Mouse (Mus musculus): Measurements from ENCODE around the gene Tnr. TPM values are rescaled to one million over a fixed set of nuclear protein-coding genes. Genes with fewer than 3 reads are reported as not detected.
A peak's percentile ranks its signal among the peaks of the same experiment; 100 is the strongest.

The Tnr gene
- polyA plus RNA-seq, 1 experiment from 2014 or later: 4.2 TPM

GRCm38 (mm10) chr1:159745311-159745710 lies 221.7 kb downstream of the Tnr start:
- no peak for ATAC-seq (ENCODE audit: low FRiP score)
- WGBS: 85% methylated on average over 2 of the region's 2 CpGs
- H3K27ac ChIP-seq: no peak overlapping the region
- H3K4me2 ChIP-seq (replicated peaks): no peak overlapping the region
- no peaks in the 10 kb centered on the region for H3K27me3 ChIP-seq (ENCODE audit: control insufficient read depth, insufficient read depth, low read length)
- no peak overlapping the region for H3K9ac ChIP-seq
- no peaks in the 10 kb centered on the region; the same call in 1 of the 2 replicates for H3K4me1 ChIP-seq (replicated peaks; ENCODE audit: control insufficient read depth, insufficient read depth, low read length)
- no peaks in the 10 kb centered on the region for H3K36me3 ChIP-seq (replicated peaks; ENCODE audit: control insufficient read depth, insufficient read depth)
- no peak overlapping the region for H3K4me3 ChIP-seq (replicated peaks; ENCODE audit: low read length)
- no peaks in the 10 kb centered on the region for H3K9me3 ChIP-seq (ENCODE audit: control insufficient read depth, low read length)
- no peak for DNase-seq (ENCODE audit: low spot score)

DNA sequence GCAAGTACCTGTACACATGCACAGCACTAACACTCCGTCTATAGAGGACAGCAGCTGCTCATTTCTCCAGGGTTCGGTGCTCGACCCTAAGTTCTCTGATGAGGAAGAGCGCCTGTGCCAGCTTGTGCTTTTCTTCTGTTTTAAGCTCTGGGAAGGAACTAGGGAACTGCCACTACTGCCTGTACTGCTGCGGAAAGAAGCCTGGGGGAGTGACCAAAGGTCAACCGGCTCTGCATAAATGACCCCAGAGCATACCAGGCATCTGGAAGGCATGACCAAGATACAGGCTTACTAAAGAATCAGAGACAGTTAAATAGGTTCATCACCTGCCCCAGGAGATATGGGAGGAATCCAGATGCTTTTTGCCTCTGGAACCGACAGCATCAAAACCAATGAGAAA lies 224.4 kb downstream of the Tnr start:
- 70% methylated on average over 7 of the region's 7 CpGs for WGBS
- Histone ChIP-seq H3K36me3 (replicated peaks; ENCODE audit: control insufficient read depth, insufficient read depth) (no peaks in the 10 kb centered on the region), H3K4me2 (replicated peaks) (no peak overlapping the region), H3K27ac (no peak overlapping the region), H3K9me3 (ENCODE audit: control insufficient read depth, low read length) (no peaks in the 10 kb centered on the region), H3K9ac (no peak overlapping the region), H3K4me1 (replicated peaks; ENCODE audit: control insufficient read depth, insufficient read depth, low read length) (no peaks in the 10 kb centered on the region; the same call in 1 of the 2 replicates), H3K27me3 (ENCODE audit: control insufficient read depth, insufficient read depth, low read length) (no peaks in the 10 kb centered on the region; the same call in 1 of the 2 replicates), H3K4me3 (replicated peaks; ENCODE audit: low read length) (no peak overlapping the region)
- no peak for ATAC-seq (ENCODE audit: low FRiP score)
- no peak for DNase-seq (ENCODE audit: low spot score)

- 55% methylated on average over 5 of the region's 5 CpGs for WGBS
- DNase-seq (ENCODE audit: low spot score): no peak
Observed at GRCm38 (mm10) chr1:159750411-159750810, 226.8 kb downstream of the Tnr start.

DNA sequence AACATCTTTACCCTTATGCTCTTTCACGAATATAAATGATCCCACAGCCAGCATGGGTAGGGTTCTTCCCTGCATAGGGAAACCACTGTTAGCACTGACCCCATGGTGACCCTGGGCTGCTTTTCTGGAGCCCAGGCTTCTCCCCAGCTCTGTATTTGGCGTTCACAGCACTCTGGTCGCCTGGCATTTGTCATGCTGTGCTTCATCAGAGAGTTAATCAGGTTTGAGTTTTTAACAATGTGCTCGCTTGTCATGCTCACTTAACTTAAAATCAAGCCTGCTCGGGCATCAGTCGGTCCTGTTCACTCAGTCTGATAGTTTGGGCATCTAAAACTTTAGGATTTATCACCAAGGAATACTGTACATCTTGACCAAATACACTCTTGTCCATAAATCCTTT lies 227.3 kb downstream of the Tnr start:
- H3K4me2 ChIP-seq (replicated peaks): no peak overlapping the region
- H3K27ac ChIP-seq: no peak overlapping the region
- ATAC-seq (ENCODE audit: low FRiP score) (no peak), DNase-seq (ENCODE audit: low spot score) (no peak)
- WGBS: 23% methylated on average over 6 of the region's 6 CpGs
- no peak overlapping the region for H3K9ac ChIP-seq
- no peaks in the 10 kb centered on the region for H3K9me3 ChIP-seq (ENCODE audit: control insufficient read depth, low read length)
- H3K4me1 ChIP-seq (replicated peaks; ENCODE audit: control insufficient read depth, insufficient read depth, low read length): no peaks in the 10 kb centered on the region; the same call in 1 of the 2 replicates
- no peak overlapping the region for H3K4me3 ChIP-seq (replicated peaks; ENCODE audit: low read length)
- no peaks in the 10 kb centered on the region; the same call in 1 of the 2 replicates for H3K27me3 ChIP-seq (ENCODE audit: control insufficient read depth, insufficient read depth, low read length)
- H3K36me3 ChIP-seq (replicated peaks; ENCODE audit: control insufficient read depth, insufficient read depth): no peaks in the 10 kb centered on the region

More at GRCm38 (mm10) chr1:159750411-159750810, 226.8 kb downstream of the Tnr start:
- no peak for ATAC-seq (ENCODE audit: low FRiP score)
- Histone ChIP-seq H3K9me3 (ENCODE audit: control insufficient read depth, low read length) (no peaks in the 10 kb centered on the region), H3K27ac (no peak overlapping the region), H3K27me3 (ENCODE audit: control insufficient read depth, insufficient read depth, low read length) (no peaks in the 10 kb centered on the region; the same call in 1 of the 2 replicates), H3K9ac (no peak overlapping the region), H3K36me3 (replicated peaks; ENCODE audit: control insufficient read depth, insufficient read depth) (no peaks in the 10 kb centered on the region), H3K4me1 (replicated peaks; ENCODE audit: control insufficient read depth, insufficient read depth, low read length) (no peaks in the 10 kb centered on the region; the same call in 1 of the 2 replicates), H3K4me2 (replicated peaks) (no peak overlapping the region), H3K4me3 (replicated peaks; ENCODE audit: low read length) (no peak overlapping the region)

DNA sequence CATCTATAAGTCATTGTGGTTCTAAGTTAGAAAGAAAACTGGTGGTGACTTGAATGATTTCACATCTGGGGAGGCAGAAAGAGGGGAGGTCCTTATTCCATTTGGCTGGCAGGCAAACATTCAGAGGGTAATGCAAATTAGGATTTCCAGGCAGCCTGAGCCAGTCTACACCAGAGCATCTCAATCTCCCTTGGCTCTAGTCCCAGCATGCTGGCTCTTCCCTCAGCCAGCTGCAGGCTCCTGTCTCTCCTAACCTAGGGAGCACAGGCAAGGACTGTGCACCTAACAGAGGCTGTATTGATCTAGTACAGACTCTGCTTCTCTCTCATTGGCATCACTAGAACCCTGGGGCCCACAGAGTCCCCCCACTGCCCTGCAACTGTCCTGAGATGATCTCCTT lies 237.4 kb downstream of the Tnr start:
- ATAC-seq (ENCODE audit: low FRiP score) (peak; percentile 70; the same call in 1 of the 2 replicates), DNase-seq (ENCODE audit: low spot score) (no peak)
- H3K9me3 ChIP-seq (ENCODE audit: control insufficient read depth, low read length): no peaks in the 10 kb centered on the region
- H3K9ac ChIP-seq: no peak overlapping the region
- H3K4me2 ChIP-seq (replicated peaks): no peak overlapping the region
- no peak overlapping the region for H3K4me3 ChIP-seq (replicated peaks; ENCODE audit: low read length)
- H3K4me1 ChIP-seq (replicated peaks; ENCODE audit: control insufficient read depth, insufficient read depth, low read length): 0 out of 2 replicates have a peak, but pooled peaks cover 5% of the 10 kb centered on the region
- no peaks in the 10 kb centered on the region for H3K36me3 ChIP-seq (replicated peaks; ENCODE audit: control insufficient read depth, insufficient read depth)
- no peaks in the 10 kb centered on the region for H3K27me3 ChIP-seq (ENCODE audit: control insufficient read depth, insufficient read depth, low read length)
- no peak overlapping the region for H3K27ac ChIP-seq

- Histone ChIP-seq H3K36me3 (replicated peaks; ENCODE audit: control insufficient read depth, insufficient read depth) (no peaks in the 10 kb centered on the region), H3K4me3 (replicated peaks; ENCODE audit: low read length) (no peak overlapping the region), H3K4me1 (replicated peaks; ENCODE audit: control insufficient read depth, insufficient read depth, low read length) (0 out of 2 replicates have a peak, but pooled peaks cover 5% of the 10 kb centered on the region), H3K9ac (no peak overlapping the region), H3K4me2 (replicated peaks) (no peak overlapping the region), H3K27ac (no peak overlapping the region), H3K27me3 (ENCODE audit: control insufficient read depth, insufficient read depth, low read length) (no peaks in the 10 kb centered on the region), H3K9me3 (ENCODE audit: control insufficient read depth, low read length) (no peaks in the 10 kb centered on the region)
- 55% methylated on average over 2 of the region's 2 CpGs for WGBS
- ATAC-seq (ENCODE audit: low FRiP score) (no peak), DNase-seq (ENCODE audit: low spot score) (no peak)
Observed at GRCm38 (mm10) chr1:159763901-159764300, 240.3 kb downstream of the Tnr start.

DNA sequence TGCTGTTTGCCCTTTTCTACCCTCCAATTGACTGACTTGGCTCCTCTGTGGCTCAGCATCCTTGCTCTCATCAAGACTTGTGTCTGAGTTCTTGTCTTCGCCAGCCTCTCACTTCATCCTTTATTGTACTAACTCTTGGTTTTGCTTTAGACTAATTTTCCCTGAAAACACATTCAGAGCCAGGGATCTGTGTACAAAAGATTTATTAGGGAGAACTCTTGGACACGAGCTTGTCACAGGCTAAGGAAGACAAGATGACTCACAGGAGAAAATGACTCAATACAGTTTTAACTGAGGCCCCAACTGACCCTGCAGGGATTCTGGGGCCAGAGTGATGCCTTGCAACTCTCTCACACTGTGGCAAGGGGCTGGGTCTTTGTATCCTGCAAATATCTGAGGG lies 241.3 kb downstream of the Tnr start:
- no peak for ATAC-seq (ENCODE audit: low FRiP score)
- H3K4me1 ChIP-seq (replicated peaks; ENCODE audit: control insufficient read depth, insufficient read depth, low read length): peaks cover 12% of the 10 kb centered on the region; the same call in 1 of the 2 replicates
- WGBS: 77% methylated on average over 2 of the region's 2 CpGs

GRCm38 (mm10) chr1:159769948-159770347 lies 246.4 kb downstream of the Tnr start:
- Histone ChIP-seq H3K4me1 (replicated peaks; ENCODE audit: control insufficient read depth, insufficient read depth, low read length) (peaks cover 12% of the 10 kb centered on the region; the same call in 1 of the 2 replicates), H3K9me3 (ENCODE audit: control insufficient read depth, low read length) (no peaks in the 10 kb centered on the region), H3K4me3 (replicated peaks; ENCODE audit: low read length) (no peak overlapping the region), H3K36me3 (replicated peaks; ENCODE audit: control insufficient read depth, insufficient read depth) (no peaks in the 10 kb centered on the region), H3K9ac (no peak overlapping the region), H3K4me2 (replicated peaks) (no peak overlapping the region), H3K27ac (no peak overlapping the region), H3K27me3 (ENCODE audit: control insufficient read depth, insufficient read depth, low read length) (no peaks in the 10 kb centered on the region)
- ATAC-seq (ENCODE audit: low FRiP score) (no peak; the same call in 1 of the 2 replicates), DNase-seq (ENCODE audit: low spot score) (no peak)
- WGBS: 59% methylated on average over 6 of the region's 6 CpGs

More for the DNA sequence above, 241.3 kb downstream of the Tnr start:
- Histone ChIP-seq H3K4me2 (replicated peaks) (no peak overlapping the region), H3K36me3 (replicated peaks; ENCODE audit: control insufficient read depth, insufficient read depth) (no peaks in the 10 kb centered on the region), H3K27me3 (ENCODE audit: control insufficient read depth, insufficient read depth, low read length) (no peaks in the 10 kb centered on the region), H3K27ac (no peak overlapping the region), H3K9me3 (ENCODE audit: control insufficient read depth, low read length) (no peaks in the 10 kb centered on the region), H3K4me3 (replicated peaks; ENCODE audit: low read length) (no peak overlapping the region), H3K9ac (no peak overlapping the region)
- no peak for DNase-seq (ENCODE audit: low spot score)

GRCm38 (mm10) chr1:159773671-159774070 lies 250.1 kb downstream of the Tnr start:
- Histone ChIP-seq H3K9me3 (ENCODE audit: control insufficient read depth, low read length) (no peaks in the 10 kb centered on the region), H3K9ac (no peak overlapping the region), H3K4me3 (replicated peaks; ENCODE audit: low read length) (no peak overlapping the region), H3K4me2 (replicated peaks) (no peak overlapping the region), H3K27me3 (ENCODE audit: control insufficient read depth, insufficient read depth, low read length) (no peaks in the 10 kb centered on the region), H3K27ac (no peak overlapping the region), H3K36me3 (replicated peaks; ENCODE audit: control insufficient read depth, insufficient read depth) (no peaks in the 10 kb centered on the region), H3K4me1 (replicated peaks; ENCODE audit: control insufficient read depth, insufficient read depth, low read length) (peaks cover 15% of the 10 kb centered on the region; the same call in 1 of the 2 replicates)
- WGBS: 68% methylated on average over 12 of the region's 12 CpGs
- ATAC-seq (ENCODE audit: low FRiP score): no peak
- no peak for DNase-seq (ENCODE audit: low spot score)

GRCm38 (mm10) chr1:159775168-159775567 lies 251.6 kb downstream of the Tnr start:
- Histone ChIP-seq H3K4me3 (replicated peaks; ENCODE audit: low read length) (no peak overlapping the region), H3K4me1 (replicated peaks; ENCODE audit: control insufficient read depth, insufficient read depth, low read length) (peaks cover 5% of the 10 kb centered on the region; the same call in 1 of the 2 replicates), H3K4me2 (replicated peaks) (no peak overlapping the region), H3K9ac (no peak overlapping the region), H3K36me3 (replicated peaks; ENCODE audit: control insufficient read depth, insufficient read depth) (no peaks in the 10 kb centered on the region), H3K9me3 (ENCODE audit: control insufficient read depth, low read length) (no peaks in the 10 kb centered on the region), H3K27ac (no peak overlapping the region), H3K27me3 (ENCODE audit: control insufficient read depth, insufficient read depth, low read length) (no peaks in the 10 kb centered on the region)
- DNase-seq (ENCODE audit: low spot score) (no peak), ATAC-seq (ENCODE audit: low FRiP score) (no peak)
- WGBS: 71% methylated on average over 3 of the region's 3 CpGs
